Mouse (Mus musculus) erythroblast, adult 5-6 weeks (primary cell): ENCODE measurements around the gene Fbxo22. TPM values are rescaled to one million over a fixed set of nuclear protein-coding genes. Genes with fewer than 3 reads are reported as not detected.

Source experiments
- ATAC-seq: replicated peaks from 2 replicates; pipeline ENCODE4 v1.8.0; 2016; ENCODE audit warnings: moderate number of reproducible peaks, mild to moderate bottlenecking, moderate TSS enrichment, inconsistent platforms; ENCODE audit not compliant: poor library complexity, low FRiP score, severe bottlenecking
- total RNA-seq, 2 experiments: library from RNA; stranded (forward) in 1 of 2; stranded (reverse) in 1 of 2; fragments of 150-400 nt in 1 of 2; fragments of 200-764, 138-1000 nt in 1 of 2; gene quantifications; 2 replicates each; pipeline versions ENCODE4 v1.2.3 to v1.2.4; 2015 to 2017; ENCODE audit warnings: low replicate concordance in 2 of 2

Fbxo22 gene
- total RNA-seq, 2 experiments from 2014 or later = 9.8 to 13.6 TPM

- ATAC-seq = no peak
Measured at GRCm38 (mm10) chr9:55271960-55272560, 63.3 kb downstream of the Fbxo22 start.

- no peak for ATAC-seq
Measured at GRCm38 (mm10) chr9:55273906-55274305, 65.2 kb downstream of the Fbxo22 start.

Other genes with a start within 250 kb of the Fbxo22 start
- not detected in 2 replicates for gene Chrna5, start 228.0 kb upstream of the Fbxo22 start, total RNA-seq (2015; ENCODE audit: low replicate concordance)
- gene Chrna5, start 228.0 kb upstream of the Fbxo22 start, total RNA-seq (2017; ENCODE audit: low replicate concordance) = not detected in 2 replicates
- not detected in 2 replicates for gene Chrna3, start 182.4 kb upstream of the Fbxo22 start, total RNA-seq (2015; ENCODE audit: low replicate concordance)
- not detected in 2 replicates for gene Chrna3, start 182.4 kb upstream of the Fbxo22 start, total RNA-seq (2017; ENCODE audit: low replicate concordance)
- not detected in 2 replicates for gene Chrnb4, start 160.1 kb upstream of the Fbxo22 start, total RNA-seq (2015; ENCODE audit: low replicate concordance)
- not detected in 2 replicates for gene Chrnb4, start 160.1 kb upstream of the Fbxo22 start, total RNA-seq (2017; ENCODE audit: low replicate concordance)
- gene Ube2q2, start 60.1 kb upstream of the Fbxo22 start, total RNA-seq (2015; ENCODE audit: low replicate concordance) = 9.6 and 11.1 TPM in 2 replicates
- 10.9 and 15.4 TPM in 2 replicates for gene Ube2q2, start 60.1 kb upstream of the Fbxo22 start, total RNA-seq (2017; ENCODE audit: low replicate concordance)
- gene Nrg4, start 117.9 kb downstream of the Fbxo22 start, total RNA-seq (2015; ENCODE audit: low replicate concordance) = 2.1 TPM in 2 replicates
- 1.7 and 2.4 TPM in 2 replicates for gene Nrg4, start 117.9 kb downstream of the Fbxo22 start, total RNA-seq (2017; ENCODE audit: low replicate concordance)
- not detected in 2 replicates for gene Tmem266, start 118.0 kb downstream of the Fbxo22 start, total RNA-seq (2015; ENCODE audit: low replicate concordance)
- gene Tmem266, start 118.0 kb downstream of the Fbxo22 start, total RNA-seq (2017; ENCODE audit: low replicate concordance) = not detected in 2 replicates